Mouse (Mus musculus) CH12.LX (cell line): ENCODE measurements around the gene Sema4a. TPM values are rescaled to one million over a fixed set of nuclear protein-coding genes. Genes with fewer than 3 reads are reported as not detected.
A peak's percentile ranks its signal among the peaks of the same experiment; 100 is the strongest.

Experiments
- DNase-seq: peaks from one replicate; pipeline ENCODE4 v3.0.0-alpha.2; 2013; ENCODE audit errors: extremely low read depth
- H3K27ac ChIP-seq: 2 replicates; pipeline ENCODE4 v1.5.1; 2012; ENCODE audit warnings: low read depth, mild to moderate bottlenecking, control low read depth, moderate library complexity; ENCODE audit not compliant: insufficient read depth
- H3K27me3 ChIP-seq: replicated peaks from 2 replicates; pipeline ENCODE3; 2012; ENCODE audit warnings: inconsistent platforms
- H3K36me3 ChIP-seq, 2 experiments: replicated peaks in 1 of 2; 2 replicates each; pipeline versions ENCODE3 to v1.6.1; 2012; ENCODE audit warnings: inconsistent platforms in 1 of 2, low read length in 1 of 2, mild to moderate bottlenecking in 1 of 2, mixed read lengths in 1 of 2, moderate library complexity in 1 of 2; ENCODE audit not compliant: control insufficient read depth in 1 of 2, insufficient read depth in 1 of 2
- H3K4me1 ChIP-seq, 2 experiments: 2 replicates each; pipeline ENCODE4 v1.6.1; 2012; ENCODE audit warnings: inconsistent platforms in 1 of 2, moderate library complexity in 1 of 2; ENCODE audit not compliant: insufficient read depth in 2 of 2, control insufficient read depth in 1 of 2
- H3K4me2 ChIP-seq: 2 replicates; pipeline ENCODE4 v1.6.1; 2012; ENCODE audit warnings: low read depth, mild to moderate bottlenecking, control low read depth; ENCODE audit not compliant: poor library complexity, insufficient read depth, severe bottlenecking
- H3K4me3 ChIP-seq, 3 experiments: fragments of 150-350 bp in 1 of 3; sonication (generic) in 1 of 3; replicated peaks in 1 of 3; 2 replicates each; pipeline versions ENCODE3 to v1.5.1; 2011 to 2012; ENCODE audit warnings: low read depth in 2 of 3, low read length in 2 of 3, mild to moderate bottlenecking in 2 of 3, moderate library complexity in 2 of 3, control low read depth in 1 of 3, improper control_type of control experiment in 1 of 3, inconsistent platforms in 1 of 3, mixed read lengths in 1 of 3; ENCODE audit not compliant: poor library complexity in 1 of 3
- H3K79me2 ChIP-seq: replicated peaks from 2 replicates; pipeline ENCODE4 v1.6.1; 2012; ENCODE audit warnings: mild to moderate bottlenecking, moderate library complexity; ENCODE audit not compliant: control insufficient read depth, poor library complexity, insufficient read depth, severe bottlenecking; ENCODE audit errors: extremely low read depth
- H3K9ac ChIP-seq: 2 replicates; pipeline ENCODE4 v1.6.1; 2012; ENCODE audit warnings: low read depth, mild to moderate bottlenecking, control low read depth, moderate library complexity; ENCODE audit not compliant: insufficient read depth
- H3K9me3 ChIP-seq: replicated peaks from 2 replicates; pipeline ENCODE3; 2012; ENCODE audit warnings: low read length, inconsistent platforms, mixed read lengths
- BHLHE40 ChIP-seq: IDR thresholded peaks from 2 replicates; pipeline ENCODE4 v1.6.1; 2011; ENCODE audit warnings: mild to moderate bottlenecking, low read depth, low read length, improper control_type of control experiment
- E2F4 ChIP-seq: IDR thresholded peaks from 2 replicates; pipeline ENCODE4 v1.6.1; 2011; ENCODE audit warnings: low read depth, low read length, improper control_type of control experiment; ENCODE audit not compliant: insufficient replicate concordance
- ELF1 ChIP-seq: IDR thresholded peaks from 2 replicates; pipeline ENCODE4 v1.6.1; 2014; ENCODE audit warnings: low read depth, mild to moderate bottlenecking, inconsistent platforms, low read length, improper control_type of control experiment
- EP300 ChIP-seq: IDR thresholded peaks from 2 replicates; pipeline ENCODE4 v1.6.1; 2011; ENCODE audit warnings: low read length, improper control_type of control experiment
- MAFK ChIP-seq: IDR thresholded peaks from 2 replicates; pipeline ENCODE4 v1.6.1; 2011; ENCODE audit warnings: low read length, improper control_type of control experiment; ENCODE audit not compliant: insufficient replicate concordance
- MAZ ChIP-seq: IDR thresholded peaks from 2 replicates; pipeline ENCODE4 v1.6.1; 2012; ENCODE audit warnings: low read depth, mild to moderate bottlenecking, inconsistent platforms, low read length, improper control_type of control experiment, moderate library complexity
- MEF2A ChIP-seq: IDR thresholded peaks from 2 replicates; pipeline ENCODE4 v1.6.1; 2014; ENCODE audit warnings: low read depth, mild to moderate bottlenecking, inconsistent platforms, low read length, improper control_type of control experiment, borderline replicate concordance
- MYC ChIP-seq: IDR thresholded peaks from 2 replicates; pipeline ENCODE4 v1.6.1; 2011; ENCODE audit warnings: low read depth, mild to moderate bottlenecking, improper control_type of control experiment, low read length
- POLR2A ChIP-seq: IDR thresholded peaks from 2 replicates; pipeline ENCODE4 v1.6.1; 2011; ENCODE audit warnings: low read depth, mild to moderate bottlenecking, improper control_type of control experiment, low read length
- SIN3A ChIP-seq: IDR thresholded peaks from 2 replicates; pipeline ENCODE4 v1.6.1; 2012; ENCODE audit warnings: low read length, improper control_type of control experiment, inconsistent platforms
- TCF12 ChIP-seq: IDR thresholded peaks from 2 replicates; pipeline ENCODE4 v1.6.1; 2014; ENCODE audit warnings: low read depth, mild to moderate bottlenecking, inconsistent platforms, low read length, improper control_type of control experiment
- USF1 ChIP-seq: IDR thresholded peaks from 2 replicates; pipeline ENCODE4 v1.6.1; 2014; ENCODE audit warnings: low read depth, mild to moderate bottlenecking, inconsistent platforms, low read length, improper control_type of control experiment
- ZC3H11A ChIP-seq: IDR thresholded peaks from 2 replicates; pipeline ENCODE4 v1.6.1; 2012; ENCODE audit warnings: low read depth, mild to moderate bottlenecking, inconsistent platforms, low read length, improper control_type of control experiment
- dilution Hi-C: fragments of 300-500 bp; cut with MboI; formaldehyde crosslinking; loops from 2 replicates; pipeline ENCODE4 v1.14.3; 2020; ENCODE audit warnings: low sequenced_read_pairs; ENCODE audit not compliant: extremely low pct_unique_long_range_greater_than_20kb, extremely low pct_ligation_motif_present
- in situ Hi-C: fragments of 300-500 bp; cut with MboI; formaldehyde crosslinking; loops from 3 replicates; pipeline ENCODE4 v1.14.3; 2019; ENCODE audit warnings: low sequenced_read_pairs, low pct_ligation_motif_present, low pct_unique_long_range_greater_than_20kb, mixed read lengths
- polyA plus RNA-seq: library from polyadenylated mRNA; unstranded; fragments of >175 nt; gene quantifications from 2 replicates; pipeline ENCODE4 v1.2.1, GENCODE M21; 2012; ENCODE audit warnings: low read depth; ENCODE audit not compliant: insufficient read length
- total RNA-seq, 2 experiments: library from RNA; depleted of rRNA; stranded (reverse); fragments of 300-350 nt in 1 of 2; fragments of >200 nt in 1 of 2; gene quantifications; 2 replicates each; pipeline ENCODE4 v1.2.3; 2012 to 2014

Sema4a gene
- total and polyA plus RNA-seq, 3 experiments: 3.5 to 7.1 (median 4.7) TPM

GRCm38 (mm10) chr3:88395742-88396141, 65.2 kb downstream of the Sema4a start:
- Histone ChIP-seq H3K79me2 (no peaks in the 10 kb centered on the region), H3K4me1 (peaks cover 13 to 40% of the 10 kb centered on the region in 2 experiments), H3K27me3 (no peaks in the 10 kb centered on the region), H3K9ac (no peak overlapping the region), H3K4me3 (peak overlapping the region in 2 of 3 experiments; percentile 4 to 38), H3K27ac (no peak overlapping the region), H3K4me2 (no peak overlapping the region), H3K9me3 (peaks cover 2% of the 10 kb centered on the region), H3K36me3 (peaks cover 23 to 85% of the 10 kb centered on the region in 2 experiments)
- in situ Hi-C loops: no loop called here
- dilution Hi-C loops: no loop called here
- TF ChIP-seq POLR2A (no peak), MYC (no peak), ELF1 (peak; percentile 59)
- peak; percentile 27 for DNase-seq

GRCm38 (mm10) chr3:88395288-88395687, 65.7 kb downstream of the Sema4a start:
- H3K4me1 ChIP-seq: peaks cover 13 to 40% of the 10 kb centered on the region in 2 experiments
- TF ChIP-seq TCF12 (0 out of 2 replicates have a peak, but pooled peaks have one; percentile 36), MYC (0 out of 2 replicates have a peak, but pooled peaks have one; percentile 19), MAZ (no peak)
- peaks cover 23 to 88% of the 10 kb centered on the region in 2 experiments for H3K36me3 ChIP-seq
- H3K9me3 ChIP-seq: peaks cover 5% of the 10 kb centered on the region
- no peak overlapping the region for H3K27ac ChIP-seq
- no peak overlapping the region for H3K9ac ChIP-seq
- dilution Hi-C loops: no loop called here
- no peak overlapping the region for H3K4me2 ChIP-seq
- H3K27me3 ChIP-seq: no peaks in the 10 kb centered on the region
- H3K4me3 ChIP-seq: peak overlapping the region in 2 of 3 experiments; percentile 4 to 38
- in situ Hi-C loops: no loop called here
- H3K79me2 ChIP-seq: no peaks in the 10 kb centered on the region
- peak; percentile 65 for DNase-seq

GRCm38 (mm10) chr3:88393776-88394375, 67.1 kb downstream of the Sema4a start:
- Histone ChIP-seq H3K4me2 (no peak overlapping the region), H3K27ac (no peak overlapping the region), H3K9ac (no peak overlapping the region), H3K79me2 (no peaks in the 10 kb centered on the region), H3K4me3 (no peak overlapping the region), H3K9me3 (peaks cover 5% of the 10 kb centered on the region), H3K36me3 (peaks cover 22 to 82% of the 10 kb centered on the region in 2 experiments), H3K4me1 (peaks cover 13 to 37% of the 10 kb centered on the region in 2 experiments), H3K27me3 (no peaks in the 10 kb centered on the region)
- no peak for DNase-seq
- dilution Hi-C loops: no loop called here
- TF ChIP-seq ZC3H11A (no peak), E2F4 (no peak), EP300 (no peak), BHLHE40 (no peak), USF1 (no peak), MAFK (no peak), SIN3A (no peak), MEF2A (no peak)
- in situ Hi-C loops: no loop called here

Other genes starting within 250 kb of the Sema4a start
Only the 20 nearest of the 22 such genes appear.
- 0.08 TPM in 1 of 2 replicates, not detected in the other for gene Gm38392, start 174.0 kb downstream of the Sema4a start, total RNA-seq (2012; rRNA removed)
- not detected in 2 replicates for gene Gm38392, start 174.0 kb downstream of the Sema4a start, total RNA-seq (2014; rRNA removed)
- gene Gm38392, start 174.0 kb downstream of the Sema4a start, polyA plus RNA-seq: not detected in 2 replicates
- gene Tsacc, start 164.2 kb downstream of the Sema4a start, total RNA-seq (2012; rRNA removed): 9.3 and 9.5 TPM in 2 replicates
- 4.4 and 6.7 TPM in 2 replicates for gene Tsacc, start 164.2 kb downstream of the Sema4a start, total RNA-seq (2014; rRNA removed)
- gene Tsacc, start 164.2 kb downstream of the Sema4a start, polyA plus RNA-seq: 9.1 and 11.3 TPM in 2 replicates
- gene Cct3, start 164.1 kb downstream of the Sema4a start, total RNA-seq (2012; rRNA removed): 755 and 1,009 TPM in 2 replicates
- 742 and 817 TPM in 2 replicates for gene Cct3, start 164.1 kb downstream of the Sema4a start, total RNA-seq (2014; rRNA removed)
- gene Cct3, start 164.1 kb downstream of the Sema4a start, polyA plus RNA-seq: 546 and 579 TPM in 2 replicates
- gene Glmp, start 136.2 kb downstream of the Sema4a start, total RNA-seq (2012; rRNA removed): 67.4 and 75.6 TPM in 2 replicates
- 37.8 and 42.7 TPM in 2 replicates for gene Glmp, start 136.2 kb downstream of the Sema4a start, total RNA-seq (2014; rRNA removed)
- gene Glmp, start 136.2 kb downstream of the Sema4a start, polyA plus RNA-seq: 134 and 163 TPM in 2 replicates
- 3.2 and 3.4 TPM in 2 replicates for gene Tmem79, start 125.0 kb downstream of the Sema4a start, total RNA-seq (2012; rRNA removed)
- gene Tmem79, start 125.0 kb downstream of the Sema4a start, total RNA-seq (2014; rRNA removed): 1.0 and 1.6 TPM in 2 replicates
- gene Tmem79, start 125.0 kb downstream of the Sema4a start, polyA plus RNA-seq: 3.5 and 3.7 TPM in 2 replicates
- 58.3 and 65.9 TPM in 2 replicates for gene Smg5, start 124.9 kb downstream of the Sema4a start, total RNA-seq (2012; rRNA removed)
- gene Smg5, start 124.9 kb downstream of the Sema4a start, total RNA-seq (2014; rRNA removed): 43.7 and 44.8 TPM in 2 replicates
- 77.0 and 81.6 TPM in 2 replicates for gene Smg5, start 124.9 kb downstream of the Sema4a start, polyA plus RNA-seq
- gene Paqr6, start 96.6 kb downstream of the Sema4a start, total RNA-seq (2012; rRNA removed): 0.08 and 0.13 TPM in 2 replicates
- not detected in 2 replicates for gene Paqr6, start 96.6 kb downstream of the Sema4a start, total RNA-seq (2014; rRNA removed)
- gene Paqr6, start 96.6 kb downstream of the Sema4a start, polyA plus RNA-seq: 0.21 and 0.42 TPM in 2 replicates
- gene Bglap3, start 88.4 kb downstream of the Sema4a start, total RNA-seq (2012; rRNA removed): 0.59 and 1.0 TPM in 2 replicates
- 1.7 and 2.7 TPM in 2 replicates for gene Bglap3, start 88.4 kb downstream of the Sema4a start, total RNA-seq (2014; rRNA removed)
- 2.0 and 2.1 TPM in 2 replicates for gene Bglap3, start 88.4 kb downstream of the Sema4a start, polyA plus RNA-seq
- not detected in 2 replicates for gene Bglap2, start 82.5 kb downstream of the Sema4a start, total RNA-seq (2012; rRNA removed)
- gene Bglap2, start 82.5 kb downstream of the Sema4a start, total RNA-seq (2014; rRNA removed): not detected in 2 replicates
- gene Bglap2, start 82.5 kb downstream of the Sema4a start, polyA plus RNA-seq: not detected in 2 replicates
- not detected in 2 replicates for gene Bglap, start 76.7 kb downstream of the Sema4a start, total RNA-seq (2012; rRNA removed)
- gene Bglap, start 76.7 kb downstream of the Sema4a start, total RNA-seq (2014; rRNA removed): not detected in 2 replicates
- not detected in 2 replicates for gene Bglap, start 76.7 kb downstream of the Sema4a start, polyA plus RNA-seq
- 99.1 and 99.9 TPM in 2 replicates for gene Pmf1, start 50.9 kb downstream of the Sema4a start, total RNA-seq (2012; rRNA removed)
- gene Pmf1, start 50.9 kb downstream of the Sema4a start, total RNA-seq (2014; rRNA removed): 102 and 104 TPM in 2 replicates
- 135 and 144 TPM in 2 replicates for gene Pmf1, start 50.9 kb downstream of the Sema4a start, polyA plus RNA-seq
- 8.9 and 11.5 TPM in 2 replicates for gene Slc25a44, start 36.0 kb downstream of the Sema4a start, total RNA-seq (2012; rRNA removed)
- 12.9 and 13.2 TPM in 2 replicates for gene Slc25a44, start 36.0 kb downstream of the Sema4a start, total RNA-seq (2014; rRNA removed)
- 15.9 and 17.5 TPM in 2 replicates for gene Slc25a44, start 36.0 kb downstream of the Sema4a start, polyA plus RNA-seq
- gene Lmna, start 48.8 kb upstream of the Sema4a start, total RNA-seq (2012; rRNA removed): 60.7 and 67.7 TPM in 2 replicates
- 16.1 and 19.8 TPM in 2 replicates for gene Lmna, start 48.8 kb upstream of the Sema4a start, total RNA-seq (2014; rRNA removed)
- gene Lmna, start 48.8 kb upstream of the Sema4a start, polyA plus RNA-seq: 17.2 and 21.5 TPM in 2 replicates
- gene Mex3a, start 71.2 kb upstream of the Sema4a start, total RNA-seq (2012; rRNA removed): 3.4 and 4.9 TPM in 2 replicates
- 0.86 and 1.1 TPM in 2 replicates for gene Mex3a, start 71.2 kb upstream of the Sema4a start, total RNA-seq (2014; rRNA removed)
- gene Mex3a, start 71.2 kb upstream of the Sema4a start, polyA plus RNA-seq: 2.0 and 2.5 TPM in 2 replicates
- 4.1 and 7.1 TPM in 2 replicates for gene Rab25, start 87.1 kb upstream of the Sema4a start, total RNA-seq (2012; rRNA removed)
- gene Rab25, start 87.1 kb upstream of the Sema4a start, total RNA-seq (2014; rRNA removed): 0.76 and 0.79 TPM in 2 replicates
- gene Rab25, start 87.1 kb upstream of the Sema4a start, polyA plus RNA-seq: 1.8 and 2.0 TPM in 2 replicates
- 73.2 and 96.6 TPM in 2 replicates for gene Lamtor2, start 91.9 kb upstream of the Sema4a start, total RNA-seq (2012; rRNA removed)
- 42.3 and 44.0 TPM in 2 replicates for gene Lamtor2, start 91.9 kb upstream of the Sema4a start, total RNA-seq (2014; rRNA removed)
- 56.0 and 83.9 TPM in 2 replicates for gene Lamtor2, start 91.9 kb upstream of the Sema4a start, polyA plus RNA-seq
- gene Ubqln4, start 92.6 kb upstream of the Sema4a start, total RNA-seq (2012; rRNA removed): 39.6 and 47.3 TPM in 2 replicates
- gene Ubqln4, start 92.6 kb upstream of the Sema4a start, total RNA-seq (2014; rRNA removed): 22.4 and 22.8 TPM in 2 replicates
- gene Ubqln4, start 92.6 kb upstream of the Sema4a start, polyA plus RNA-seq: 55.7 and 62.2 TPM in 2 replicates
- 364 and 435 TPM in 2 replicates for gene Ssr2, start 114.7 kb upstream of the Sema4a start, total RNA-seq (2012; rRNA removed)
- gene Ssr2, start 114.7 kb upstream of the Sema4a start, total RNA-seq (2014; rRNA removed): 325 and 377 TPM in 2 replicates
- 307 and 346 TPM in 2 replicates for gene Ssr2, start 114.7 kb upstream of the Sema4a start, polyA plus RNA-seq
- 40.0 and 43.9 TPM in 2 replicates for gene Arhgef2, start 144.8 kb upstream of the Sema4a start, total RNA-seq (2012; rRNA removed)
- 15.0 and 18.5 TPM in 2 replicates for gene Arhgef2, start 144.8 kb upstream of the Sema4a start, total RNA-seq (2014; rRNA removed)
- 31.4 and 43.1 TPM in 2 replicates for gene Arhgef2, start 144.8 kb upstream of the Sema4a start, polyA plus RNA-seq
- 0.08 TPM in 1 of 2 replicates, not detected in the other for gene Rxfp4, start 192.0 kb upstream of the Sema4a start, total RNA-seq (2012; rRNA removed)
- not detected in 2 replicates for gene Rxfp4, start 192.0 kb upstream of the Sema4a start, total RNA-seq (2014; rRNA removed)
- gene Rxfp4, start 192.0 kb upstream of the Sema4a start, polyA plus RNA-seq: not detected in 2 replicates